In genomic region chr10:18430973-18431372, GRCm38 (mm10) we compare ENCODE assay signal across 8 mouse cellular contexts.
A peak's percentile ranks its signal among the peaks of the same experiment; 100 is the strongest.
DNase-seq lines count a peak whose midpoint lies in the region; ATAC-seq and TF ChIP-seq lines count a peak whose summit lies in the region.

No protein-coding gene starts in this region.

- peak overlapping the region; percentile 72 for H3K27ac ChIP-seq in hindbrain, embryonic 16.5 days (ENCODE audit: low read depth, low read length)
- H3K27ac ChIP-seq in left cerebral cortex, adult 2 months: peak overlapping the region; percentile 33; the same call in 1 of the 2 replicates

- H3K4me1 ChIP-seq in hindbrain, embryonic 16.5 days (ENCODE audit: control insufficient read depth, insufficient read depth, low read depth, low read length): peaks cover 10% of the 10 kb centered on the region; the same call in 1 of the 2 replicates

- ATAC-seq in common myeloid progenitor, adult 5-6 weeks (replicated peaks; ENCODE audit: low read depth, poor library complexity, severe bottlenecking): peak; percentile 72
- peak; percentile 88 for ATAC-seq in hindbrain, embryonic 16.5 days

- 0% methylated on average over 18 of the region's 18 CpGs for WGBS in hindbrain, embryonic 16.5 days

- intact Hi-C loops in left cerebral cortex, adult 2 months (cut with DNase I): loop anchor here (5.0 kb wide), 1 partner anchor 39 kb away; no protein-coding TSS in a partner anchor

- H3K4me2 ChIP-seq in hindbrain, embryonic 16.5 days (ENCODE audit: low read length): peak overlapping the region; percentile 68

- H3K9ac ChIP-seq in hindbrain, embryonic 16.5 days (ENCODE audit: low read depth, low read length): peak overlapping the region; percentile 66

- no peaks in the 10 kb centered on the region for H3K9me3 ChIP-seq in hindbrain, embryonic 16.5 days (ENCODE audit: control insufficient read depth, low read length)

- DNase-seq in NIH3T3 (ENCODE audit: low read depth): peak; percentile 75
- peak; percentile 82 for DNase-seq in gastrocnemius, postnatal 10 days
- peak; percentile 46 to 47 for DNase-seq in left cerebral cortex, adult 2 months (ENCODE audit: extremely low spot score in 1 of 2, low spot score in 2 of 2)
- DNase-seq in lung, postnatal 4 days: peak; percentile 76 to 86
- peak; percentile 57 for DNase-seq in right cerebral cortex, adult 18-20 months
- DNase-seq in yolk sac, embryonic 10.5 days (ENCODE audit: low spot score): peak; percentile 52

- no peak for TF ChIP-seq CTCF in left cerebral cortex, adult 2 months (IDR thresholded peaks at IDR 0.05)

- H3K4me3 ChIP-seq in hindbrain, embryonic 16.5 days (ENCODE audit: low read length): peak overlapping the region; percentile 45
- peak overlapping the region; percentile 44 for H3K4me3 ChIP-seq in left cerebral cortex, adult 2 months

- 0 out of 2 replicates have a peak, but pooled peaks cover 3% of the 10 kb centered on the region for H3K36me3 ChIP-seq in hindbrain, embryonic 16.5 days (ENCODE audit: control insufficient read depth, insufficient read depth, low read length)

- no peaks in the 10 kb centered on the region for H3K27me3 ChIP-seq in hindbrain, embryonic 16.5 days (replicated peaks; ENCODE audit: control insufficient read depth, insufficient read depth, low read length)

Comparison
In these comparisons a context has a peak if more than half of its experiments do, and no peak if none do; other contexts are left out.
1. Peak in every context shown above with its lines: DNase-seq, ATAC-seq, H3K4me3 ChIP-seq and H3K27ac ChIP-seq.